Mouse (Mus musculus) cerebral cortex, adult 2 months (tissue): ENCODE results near the gene Serpine2.

Experiments
- WGBS: fragments of 180-500 bp; shearing (Covaris S2); methylation state at CpG from one replicate; pipeline ENCODE4 v1.1.7; 2018; 5-methylcytosine and 5-hydroxymethylcytosine counted together

The Serpine2 gene

GRCm38 (mm10) chr1:79861130-79861942 is at the start of gene Serpine2:
Gene Serpine2 (minus strand): TSS chr1:79861180.
- WGBS: 32% methylated on average over 6 of the region's 6 CpGs

- 58% methylated on average over 4 of the region's 4 CpGs for WGBS
Observed at GRCm38 (mm10) chr1:79907811-79908210, 46.8 kb upstream of the Serpine2 start.

GRCm38 (mm10) chr1:79905241-79905640 is 44.3 kb upstream of the Serpine2 start:
- 70% methylated on average over 3 of the region's 3 CpGs for WGBS

GRCm38 (mm10) chr1:79902901-79903300 is 41.9 kb upstream of the Serpine2 start:
- 76% methylated on average over 2 of the region's 2 CpGs for WGBS

GRCm38 (mm10) chr1:79882648-79883047 is 21.7 kb upstream of the Serpine2 start:
- WGBS: 64% methylated on average over 3 of the region's 3 CpGs

GRCm38 (mm10) chr1:79874741-79875140 is 13.8 kb upstream of the Serpine2 start:
- 81% methylated on average over 3 of the region's 3 CpGs for WGBS

- WGBS: 43% methylated on average over 12 of the region's 12 CpGs
Observed at GRCm38 (mm10) chr1:79860411-79861039, 455 bp downstream of the Serpine2 start.

GRCm38 (mm10) chr1:79859975-79860374 is 1.0 kb downstream of the Serpine2 start:
- WGBS: 92% methylated on average over 5 of the region's 5 CpGs

GRCm38 (mm10) chr1:79859026-79859425 is 2.0 kb downstream of the Serpine2 start:
- WGBS: 38% methylated on average over 4 of the region's 4 CpGs

GRCm38 (mm10) chr1:79858389-79858994 is 2.5 kb downstream of the Serpine2 start:
- under 1% methylated on average over 63 of the region's 76 CpGs for WGBS

- 4% methylated on average over 32 of the region's 32 CpGs for WGBS
Observed at GRCm38 (mm10) chr1:79857681-79858388, 3.1 kb downstream of the Serpine2 start.

GRCm38 (mm10) chr1:79856756-79857155 is 4.2 kb downstream of the Serpine2 start:
- WGBS: 57% methylated on average over 4 of the region's 4 CpGs

- 92% methylated on average over 3 of the region's 3 CpGs for WGBS
Observed at GRCm38 (mm10) chr1:79853527-79853926, 7.5 kb downstream of the Serpine2 start.

GRCm38 (mm10) chr1:79850341-79850740 is 10.6 kb downstream of the Serpine2 start:
- WGBS: 77% methylated on average over 10 of the region's 10 CpGs

GRCm38 (mm10) chr1:79848663-79849062 is 12.3 kb downstream of the Serpine2 start:
- 76% methylated on average over 3 of the region's 3 CpGs for WGBS

- 83% methylated on average over 2 of the region's 2 CpGs for WGBS
Observed at GRCm38 (mm10) chr1:79846891-79847290, 14.1 kb downstream of the Serpine2 start.

- WGBS: 56% methylated on average over 16 of the region's 16 CpGs
Observed at GRCm38 (mm10) chr1:79832719-79833404, 28.1 kb downstream of the Serpine2 start.

- WGBS: 38% methylated on average over 14 of the region's 14 CpGs
Observed at GRCm38 (mm10) chr1:79823951-79824633, 36.9 kb downstream of the Serpine2 start.

- WGBS: 44% methylated on average over 13 of the region's 13 CpGs
Observed at GRCm38 (mm10) chr1:79822806-79823525, 38.0 kb downstream of the Serpine2 start.

GRCm38 (mm10) chr1:79819296-79819879 is 41.6 kb downstream of the Serpine2 start:
- WGBS: 69% methylated on average over 11 of the region's 11 CpGs
